Mouse (Mus musculus) erythroblast, embryonic 14.5 days (primary cell): Measurements from ENCODE around the gene Yrdc.

Source experiments
- GATA1 ChIP-seq: IDR thresholded peaks from 2 replicates; pipeline ENCODE4 v1.6.1; 2012; ENCODE audit warnings: low read length, inconsistent platforms, mixed read lengths
- TAL1 ChIP-seq: IDR thresholded peaks from 3 replicates; pipeline ENCODE4 v1.6.1; 2012; ENCODE audit warnings: low read length, inconsistent platforms, mixed read lengths

GRCm38 (mm10) chr4:124880599-124880998 lies 30.1 kb downstream of the Yrdc start, which contains the start of gene Epha10:
- TF ChIP-seq GATA1 (no peak), TAL1 (no peak)
